Comparison of ENCODE assay signal across 8 mouse cellular contexts in the genomic region with DNA sequence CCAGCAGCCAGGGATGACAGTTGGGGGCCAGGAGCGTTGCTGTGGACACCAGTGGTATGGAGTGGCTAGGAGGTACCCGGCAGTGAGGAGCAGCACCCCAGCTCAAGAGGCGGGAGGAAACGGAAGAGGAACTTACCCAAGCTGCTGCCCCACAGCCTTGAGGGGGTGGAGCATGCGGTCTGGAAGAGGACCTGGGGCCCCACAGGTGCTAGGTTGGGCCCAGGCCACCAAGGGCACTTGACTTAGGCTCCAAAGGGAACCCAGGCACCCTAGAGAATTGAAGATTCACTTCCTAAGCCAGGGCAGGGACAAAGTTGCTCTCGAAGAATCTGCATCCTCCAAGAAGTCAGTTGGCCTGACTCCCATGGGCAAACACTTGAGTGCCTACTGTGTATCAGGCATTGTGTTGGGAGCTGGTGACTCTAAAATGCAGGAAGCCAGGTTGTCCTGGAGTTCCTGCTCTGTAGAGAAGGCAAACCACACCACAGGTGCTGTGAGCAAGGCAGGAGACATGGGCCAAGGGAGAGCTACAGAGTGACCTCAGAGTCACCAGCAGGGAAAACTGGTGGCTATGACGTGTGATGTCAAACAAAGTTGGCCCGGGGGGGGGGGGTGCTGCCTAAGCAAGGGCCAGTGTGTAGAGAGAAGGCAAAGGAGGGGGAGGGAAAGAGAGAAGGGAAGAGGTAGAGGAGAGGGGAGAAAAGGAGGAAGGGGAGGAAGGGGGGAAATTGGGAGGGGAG. TPM values are rescaled to one million over a fixed set of nuclear protein-coding genes. Genes with fewer than 3 reads are reported as not detected.
DNase-seq lines count a peak whose midpoint lies in the region; ATAC-seq and TF ChIP-seq lines count a peak whose summit lies in the region.

A gene (minus strand): TSS at position 126 of the 740 bp plus-strand sequence.

- TF ChIP-seq POLR2A in bone marrow macrophage, adult 2 months (IDR thresholded peaks at IDR 0.05; ENCODE audit: borderline replicate concordance, low read depth, low read length) = no peak

- peak within 1 kb of the TSS; percentile 87 for H3K4me3 ChIP-seq in bone marrow macrophage, adult 2 months (ENCODE audit: insufficient read depth, low read length)
- no peak within 1 kb of the TSS for H3K4me3 ChIP-seq in limb, embryonic 15.5 days
- H3K4me3 ChIP-seq in left cerebral cortex, adult 2 months = no peak within 1 kb of the TSS

- 0 out of 2 replicates have a peak, but pooled peaks cover 2% of the 10 kb centered on the region for H3K27me3 ChIP-seq in limb, embryonic 15.5 days

- WGBS in limb, embryonic 15.5 days = 78% methylated on average over 8 of the region's 8 CpGs

- H3K9ac ChIP-seq in limb, embryonic 15.5 days = no peak within 1 kb of the TSS

- no peak within 1 kb of the TSS for H3K4me2 ChIP-seq in limb, embryonic 15.5 days

- ATAC-seq in limb, embryonic 15.5 days (ENCODE audit: insufficient number of reproducible peaks, low FRiP score, low TSS enrichment, low read depth) = no peak
- no peak for ATAC-seq in cerebellum, adult (ENCODE audit: insufficient number of reproducible peaks, low FRiP score, low TSS enrichment)

- no peaks in the 10 kb centered on the region for H3K36me3 ChIP-seq in limb, embryonic 15.5 days

- H3K9me3 ChIP-seq in limb, embryonic 15.5 days = no peaks in the 10 kb centered on the region

- intact Hi-C loops in left cerebral cortex, adult 2 months (cut with DNase I) = no loop called here

- DNase-seq in B cell, adult 2 months = peak; percentile 83 to 86
- DNase-seq in naive thymus-derived CD4-positive, alpha-beta T cell, adult 2 months (ENCODE audit: low read depth) = peak; percentile 70
- DNase-seq in left cerebral cortex, adult 2 months (ENCODE audit: extremely low spot score in 1 of 2, low spot score in 2 of 2) = no peak
- no peak for DNase-seq in cerebellum, postnatal 14 days
- DNase-seq in Muller cell, postnatal 12 days (ENCODE audit: inconsistent ontology term) = no peak

- peak within 1 kb of the TSS; percentile 83 for H3K27ac ChIP-seq in bone marrow macrophage, adult 2 months (ENCODE audit: insufficient read depth, low read depth, low read length)
- H3K27ac ChIP-seq in limb, embryonic 15.5 days = no peak within 1 kb of the TSS
- no peak within 1 kb of the TSS for H3K27ac ChIP-seq in left cerebral cortex, adult 2 months

- TF ChIP-seq CTCF in bone marrow macrophage, adult 2 months (IDR thresholded peaks at IDR 0.05; ENCODE audit: low read depth, low read length) = no peak
- no peak for TF ChIP-seq CTCF in left cerebral cortex, adult 2 months (IDR thresholded peaks at IDR 0.05)

- peaks cover 25% of the 10 kb centered on the region for H3K4me1 ChIP-seq in bone marrow macrophage, adult 2 months (ENCODE audit: control insufficient read depth, insufficient read depth, low read length)
- H3K4me1 ChIP-seq in limb, embryonic 15.5 days = no peaks in the 10 kb centered on the region

RNA-seq across cellular contexts. Expression of the gene that starts here (rescaled TPM):
- polyA plus RNA-seq in bone marrow macrophage, adult 2 months (2012; ENCODE audit: insufficient read depth, insufficient read length, missing spikeins) = 440 and 552 TPM in 2 replicates
- polyA plus RNA-seq in limb, embryonic 15.5 days (2015; fragmentation: Nextera tagmentation; extraction: Ambion mirVana) = 37.0 and 41.1 TPM in 2 replicates
- 1 to 10 TPM in 1 of 2 experiments, under 1 TPM in 1; 0.98 to 3.9 TPM for total RNA-seq in left cerebral cortex, adult 2 months (2021)

Comparison
In these comparisons a context has a peak if more than half of its experiments do, and no peak if none do; other contexts are left out.
1. RNA of the gene that starts here (polyA plus RNA-seq): 440 to 552 TPM in bone marrow macrophage, adult 2 months; 37.0 to 41.1 TPM in limb, embryonic 15.5 days; every median in the first group is over 10 times any median in the second.
2. DNase-seq: peak in B cell, adult 2 months (2 of 2) and naive thymus-derived CD4-positive, alpha-beta T cell, adult 2 months (single experiment); none in left cerebral cortex, adult 2 months (0 of 2), cerebellum, postnatal 14 days (0 of 2) and Muller cell, postnatal 12 days (single experiment).